Mouse (Mus musculus): Measurements from ENCODE around the gene Vcl.

Vcl gene

GRCm38 (mm10) chr14:21064321-21064720 lies 135.1 kb downstream of the Vcl start:
- DNase-seq (ENCODE audit: low read depth, low spot score): no peak

DNA sequence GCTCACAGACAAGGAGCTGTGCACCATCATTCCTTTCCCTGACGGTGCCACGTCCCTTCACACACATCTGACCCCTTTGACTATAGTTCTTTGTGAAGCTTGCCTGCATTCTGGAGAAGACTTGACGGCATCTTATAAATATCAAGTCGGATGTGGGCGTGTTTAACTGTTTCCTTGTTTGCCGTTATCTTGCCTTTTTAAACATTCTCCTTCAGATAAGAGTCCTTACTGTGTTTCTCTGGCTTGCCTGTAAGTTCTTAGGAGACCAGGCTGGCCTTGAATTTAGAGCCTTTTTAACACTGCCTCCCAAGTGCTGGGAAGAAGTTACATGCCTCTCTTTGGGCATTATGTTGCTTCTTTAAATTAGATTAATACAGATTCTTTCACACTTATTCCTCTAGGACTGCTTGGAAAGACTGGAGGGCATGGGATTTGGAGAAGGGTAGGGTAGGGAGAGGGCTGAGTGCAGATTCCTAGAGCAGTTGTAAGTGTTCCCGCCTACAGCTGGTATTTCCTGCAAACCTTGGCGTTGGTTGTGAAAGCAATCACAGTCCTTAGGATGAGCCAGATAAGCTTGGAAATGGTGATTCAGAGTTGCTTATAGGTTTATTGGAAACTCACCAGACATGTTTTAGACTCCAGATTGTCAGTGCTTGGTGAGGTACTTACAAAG lies 136.4 kb downstream of the Vcl start:
- DNase-seq (ENCODE audit: low read depth, low spot score): peak; percentile 72

DNA sequence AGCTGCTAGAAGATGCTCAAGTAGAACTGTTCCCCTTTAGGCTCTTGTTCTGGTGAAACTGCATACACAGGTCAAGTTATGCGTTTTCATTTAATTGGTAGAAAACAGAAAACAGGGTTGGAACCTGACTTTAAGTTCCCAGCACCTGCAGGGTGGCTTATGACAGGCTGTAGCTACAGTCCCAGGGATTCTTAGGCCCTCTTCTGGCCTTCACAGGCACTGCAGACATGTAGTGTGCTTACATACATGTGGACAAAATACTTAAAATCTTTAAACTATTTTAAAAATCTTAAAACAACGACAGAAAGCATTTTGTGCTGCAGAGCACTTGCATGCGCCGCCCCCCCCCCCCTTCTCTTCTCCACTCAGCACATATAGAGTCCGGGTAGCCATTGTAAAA lies 140.4 kb downstream of the Vcl start:
- no peak for DNase-seq (ENCODE audit: low read depth, low spot score)

DNA sequence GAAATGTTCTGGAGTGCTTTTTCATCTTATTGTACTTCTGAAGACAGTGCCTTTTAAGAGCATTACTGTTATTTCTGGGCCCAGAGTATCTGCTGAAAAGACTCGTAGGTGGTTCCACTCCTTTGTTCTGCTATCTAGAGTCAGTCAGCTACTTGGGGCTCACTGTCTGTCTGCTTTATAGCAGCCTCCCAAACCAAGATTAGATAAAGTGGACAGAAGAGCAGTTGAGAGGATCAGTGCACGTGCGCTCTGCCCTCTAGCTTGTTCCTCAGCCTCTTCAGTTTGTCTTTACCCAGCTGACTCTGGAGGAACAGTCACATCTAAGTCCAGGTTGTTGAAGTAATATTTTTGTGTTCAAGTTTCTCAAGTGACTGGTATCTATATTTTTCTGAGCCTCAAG lies 144.8 kb downstream of the Vcl start:
- DNase-seq (ENCODE audit: low read depth, low spot score): no peak

GRCm38 (mm10) chr14:21074398-21075320 lies 145.5 kb downstream of the Vcl start:
- DNase-seq (ENCODE audit: low read depth, low spot score): no peak

GRCm38 (mm10) chr14:21075751-21076500 lies 146.7 kb downstream of the Vcl start:
- DNase-seq (ENCODE audit: low read depth, low spot score): peak; percentile 97

DNA sequence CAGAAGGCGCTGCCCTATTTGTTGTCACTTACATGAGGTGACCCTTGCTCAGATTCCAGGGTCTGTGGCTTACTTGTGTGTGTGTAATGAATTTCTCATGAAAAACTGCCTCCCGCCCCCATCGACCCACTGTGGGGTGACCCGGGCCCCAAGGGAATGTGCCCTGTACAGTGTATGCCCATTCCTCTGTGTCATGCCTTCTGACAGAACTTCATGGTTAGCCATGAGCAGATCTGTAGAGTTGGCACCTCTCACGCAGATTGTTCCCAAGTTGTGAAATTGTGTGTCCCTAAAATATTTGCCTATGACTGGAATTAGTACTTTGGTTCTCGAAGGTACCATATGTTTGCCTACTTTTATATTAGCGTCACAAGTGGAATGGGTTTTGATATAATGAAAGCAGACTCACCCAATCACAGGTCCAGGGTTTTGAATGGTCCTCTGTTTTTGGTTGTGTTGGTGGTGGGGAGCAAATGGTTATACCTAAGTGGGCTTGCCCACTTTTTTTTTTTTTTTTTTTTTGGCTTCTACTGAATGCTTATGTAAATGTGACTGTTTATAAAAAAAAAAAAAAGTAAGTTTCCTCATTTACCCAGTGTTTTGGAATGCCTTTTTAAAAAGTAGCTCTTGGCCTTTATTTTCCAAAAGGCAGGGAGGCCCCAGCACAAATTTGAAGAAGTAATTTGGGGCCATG lies 147.4 kb downstream of the Vcl start:
- peak; percentile 38 for DNase-seq (ENCODE audit: low read depth, low spot score)

GRCm38 (mm10) chr14:21077939-21078338 lies 148.7 kb downstream of the Vcl start:
- no peak for DNase-seq (ENCODE audit: low read depth, low spot score)

- no peak for DNase-seq (ENCODE audit: low read depth, low spot score)
These were observed 149.3 kb downstream of the Vcl start for GRCm38 (mm10) chr14:21078511-21078910.

DNA sequence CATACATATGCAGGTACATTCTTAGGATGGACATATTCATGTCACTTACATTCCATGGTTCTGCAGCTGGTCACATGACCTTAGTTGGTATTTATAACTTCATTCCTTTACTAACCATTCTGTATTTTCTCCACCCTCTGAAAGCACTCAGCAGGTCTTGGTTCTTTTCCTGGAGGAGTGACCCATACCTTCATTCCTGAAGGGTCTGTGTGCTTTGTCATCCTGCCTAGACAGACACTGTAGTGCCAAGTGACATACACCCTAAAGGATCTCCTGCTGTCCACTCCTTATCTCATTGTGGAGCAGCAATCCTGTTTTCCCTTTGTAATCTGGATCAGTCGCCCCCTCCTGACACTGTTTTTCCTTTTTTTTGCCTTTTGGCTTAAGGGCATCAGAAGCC lies 153.6 kb downstream of the Vcl start:
- no peak for DNase-seq (ENCODE audit: low read depth, low spot score)
